19 mouse cellular contexts compared by ENCODE assay signal in genomic region chr7:78493591-78493990, GRCm38 (mm10).
DNase-seq lines count a peak whose midpoint lies in the region; ATAC-seq and TF ChIP-seq lines count a peak whose summit lies in the region.
"Had no signal": no experiment of that assay in that cellular context is flagged by ENCODE, and none has a peak within 500 bp of the region (broad histone marks: within the 10 kb centered on the region; RNA-seq: fewer than 3 reads in every experiment).

No protein-coding gene starts in this region.

- H3K27me3 ChIP-seq in neural tube, embryonic 15.5 days (replicated peaks): no peaks in the 10 kb centered on the region
- no peaks in the 10 kb centered on the region for H3K27me3 ChIP-seq in forebrain, embryonic 16.5 days (replicated peaks; ENCODE audit: control insufficient read depth, insufficient read depth, low read length)
- H3K27me3 ChIP-seq: embryonic facial prominence, embryonic 15.5 days; heart, embryonic 12.5 days; hindbrain, embryonic 15.5 days had no signal

- no peak for TF ChIP-seq CTCF in layer of hippocampus, adult 2 months (conservative IDR thresholded peaks at IDR 0.05)

- peak; percentile 25; the same call in 1 of the 2 replicates for ATAC-seq in neural tube, embryonic 15.5 days (ENCODE audit: low FRiP score)
- ATAC-seq in forebrain, embryonic 16.5 days: peak; percentile 28; the same call in 1 of the 2 replicates
- ATAC-seq: inflammation-experienced regulatory T-cells, adult 6 months had no signal

- no peaks in the 10 kb centered on the region for H3K9me3 ChIP-seq in neural tube, embryonic 15.5 days (replicated peaks)
- H3K9me3 ChIP-seq in forebrain, embryonic 16.5 days (ENCODE audit: control insufficient read depth, low read length): no peaks in the 10 kb centered on the region
- H3K9me3 ChIP-seq: embryonic facial prominence, embryonic 15.5 days; heart, embryonic 12.5 days; hindbrain, embryonic 10.5 days; hindbrain, embryonic 15.5 days had no signal

- peaks cover 6% of the 10 kb centered on the region for H3K4me1 ChIP-seq in neural tube, embryonic 15.5 days
- no peaks in the 10 kb centered on the region for H3K4me1 ChIP-seq in forebrain, embryonic 16.5 days (replicated peaks; ENCODE audit: control insufficient read depth, insufficient read depth, low read length)
- H3K4me1 ChIP-seq: embryonic facial prominence, embryonic 15.5 days; heart, embryonic 12.5 days had no signal

- H3K27ac ChIP-seq in layer of hippocampus, adult 2 months: peak overlapping the region; percentile 47; the same call in 1 of the 2 replicates
- H3K27ac ChIP-seq in neural tube, embryonic 15.5 days (replicated peaks): no peak overlapping the region
- no peak overlapping the region for H3K27ac ChIP-seq in forebrain, embryonic 16.5 days (ENCODE audit: low read length)
- H3K27ac ChIP-seq: embryonic facial prominence, embryonic 15.5 days; gastrocnemius, adult 2 months; hindbrain, embryonic 10.5 days; hindbrain, embryonic 15.5 days had no signal

- H3K9ac ChIP-seq in neural tube, embryonic 15.5 days (replicated peaks): no peak overlapping the region
- H3K9ac ChIP-seq in forebrain, embryonic 16.5 days (replicated peaks; ENCODE audit: low read depth, low read length): no peak overlapping the region
- H3K9ac ChIP-seq: embryonic facial prominence, embryonic 15.5 days; heart, embryonic 12.5 days; hindbrain, embryonic 15.5 days had no signal

- peaks cover 10% of the 10 kb centered on the region; the same call in 1 of the 2 replicates for H3K36me3 ChIP-seq in neural tube, embryonic 15.5 days
- H3K36me3 ChIP-seq in forebrain, embryonic 16.5 days (ENCODE audit: control insufficient read depth, insufficient read depth): no peaks in the 10 kb centered on the region
- H3K36me3 ChIP-seq: embryonic facial prominence, embryonic 15.5 days; heart, embryonic 12.5 days; hindbrain, embryonic 10.5 days; hindbrain, embryonic 15.5 days had no signal

- no peak overlapping the region for H3K4me3 ChIP-seq in layer of hippocampus, adult 2 months
- no peak overlapping the region for H3K4me3 ChIP-seq in neural tube, embryonic 15.5 days (replicated peaks)
- no peak overlapping the region for H3K4me3 ChIP-seq in forebrain, embryonic 16.5 days (replicated peaks; ENCODE audit: low read length)
- H3K4me3 ChIP-seq: embryonic facial prominence, embryonic 15.5 days; erythroblast, embryonic 14.5 days; gastrocnemius, adult 2 months; heart, embryonic 12.5 days; hindbrain, embryonic 10.5 days; hindbrain, embryonic 15.5 days had no signal

- DNase-seq in layer of hippocampus, adult 2 months (ENCODE audit: low spot score in 2 of 2): no peak
- no peak for DNase-seq in layer of hippocampus, adult 9-10 months (ENCODE audit: low spot score)
- no peak for DNase-seq in neural tube, embryonic 10.5 days (ENCODE audit: extremely low spot score, low spot score)
- no peak for DNase-seq in urinary bladder, postnatal 36 days (ENCODE audit: low spot score in 2 of 2)
- DNase-seq: adrenal gland, adult 2 months; adrenal gland, postnatal 25 days; cerebellum, adult 2 months; cerebellum, postnatal 14 days; embryo, embryonic 11 days; gastrocnemius, adult 2 months; gastrocnemius, postnatal 25 days had no signal

- WGBS in neural tube, embryonic 15.5 days: 54% methylated on average over 7 of the region's 7 CpGs
- WGBS in forebrain, embryonic 16.5 days: 78% methylated on average over 7 of the region's 7 CpGs

- no peak overlapping the region for H3K4me2 ChIP-seq in neural tube, embryonic 15.5 days
- no peak overlapping the region for H3K4me2 ChIP-seq in forebrain, embryonic 16.5 days (ENCODE audit: low read length)
- H3K4me2 ChIP-seq: embryonic facial prominence, embryonic 15.5 days; heart, embryonic 12.5 days; hindbrain, embryonic 15.5 days had no signal
